Mouse (Mus musculus) adrenal gland, postnatal 14 days (tissue): ENCODE measurements around the gene Timm9. TPM values are rescaled to one million over a fixed set of nuclear protein-coding genes. Genes with fewer than 3 reads are reported as not detected.

ENCODE experiments used
- DNase-seq: peaks from one replicate; pipeline ENCODE4 v3.0.0; 2021; ENCODE audit warnings: mixed read lengths
- long read RNA-seq, 2 experiments: library from polyadenylated mRNA; stranded (forward); transcript quantifications; one replicate each; pipeline ENCODE4 v2.0.0; 2021
- total RNA-seq: library from RNA; stranded (reverse); gene quantifications from 2 replicates; pipeline ENCODE4 v1.2.3, GENCODE M21; 2021

Timm9 gene
- 68.7 and 72.3 TPM in 2 replicates for total RNA-seq
- long read RNA-seq, experiment 1, transcript Timm9-207 (5 exons, 718 nt): major isoform, 20 of 42 reads
- long read RNA-seq, experiment 1, transcript Timm9-201 (4 exons, 794 nt): minor isoform, 12 of 42 reads
- long read RNA-seq, experiment 1, partial matches to known transcripts: 0 of 42 reads
- long read RNA-seq, experiment 1, other reads (novel, unspliced or antisense): 5 of 42 reads
- long read RNA-seq, experiment 2, transcript Timm9-201 (4 exons, 794 nt): minor isoform, 6 of 34 reads
- long read RNA-seq, experiment 2, transcript Timm9-207 (5 exons, 718 nt): major isoform, 18 of 34 reads
- long read RNA-seq, experiment 2, partial matches to known transcripts: 1 of 34 reads
- long read RNA-seq, experiment 2, other reads (novel, unspliced or antisense): 7 of 34 reads

GRCm38 (mm10) chr12:71136130-71136973 is at the start of gene Timm9, which contains the start of gene 2700049A03Rik:
Gene Timm9, minus strand, starts transcription at chr12:71136684.
Gene 2700049A03Rik, plus strand, starts transcription at chr12:71136848.
- DNase-seq: peak; percentile 87

GRCm38 (mm10) chr12:71184396-71184795 is 47.9 kb upstream of the Timm9 start:
- no peak for DNase-seq

- DNase-seq: peak; percentile 48
These were observed 47.3 kb upstream of the Timm9 start for GRCm38 (mm10) chr12:71183736-71184135.

GRCm38 (mm10) chr12:71169911-71170310 is 33.4 kb upstream of the Timm9 start:
- DNase-seq: peak; percentile 63

GRCm38 (mm10) chr12:71164410-71164809 is 27.9 kb upstream of the Timm9 start:
- no peak for DNase-seq

GRCm38 (mm10) chr12:71157974-71158373 is 21.5 kb upstream of the Timm9 start:
- DNase-seq: no peak

- DNase-seq: no peak
These were observed 18.5 kb upstream of the Timm9 start for GRCm38 (mm10) chr12:71154979-71155378.

- DNase-seq: no peak
These were observed 13.7 kb upstream of the Timm9 start for GRCm38 (mm10) chr12:71150167-71150566.

- DNase-seq: peak; percentile 21
These were observed 13.0 kb upstream of the Timm9 start for GRCm38 (mm10) chr12:71149456-71149855.

- DNase-seq: peak; percentile 12
These were observed 12.3 kb upstream of the Timm9 start for GRCm38 (mm10) chr12:71148801-71149200.

GRCm38 (mm10) chr12:71147641-71148040 is 11.2 kb upstream of the Timm9 start:
- peak; percentile 62 for DNase-seq

- DNase-seq: no peak
These were observed 4.7 kb upstream of the Timm9 start for GRCm38 (mm10) chr12:71141189-71141588.

- DNase-seq: no peak
These were observed 2.9 kb upstream of the Timm9 start for GRCm38 (mm10) chr12:71139258-71139828.

GRCm38 (mm10) chr12:71137686-71138085 is 1.2 kb upstream of the Timm9 start:
- DNase-seq: no peak

GRCm38 (mm10) chr12:71136974-71137491 is 549 bp upstream of the Timm9 start:
- peak; percentile 92 for DNase-seq

- DNase-seq: no peak
These were observed 903 bp downstream of the Timm9 start for GRCm38 (mm10) chr12:71135581-71135980.

- DNase-seq: no peak
These were observed 13.2 kb downstream of the Timm9 start for GRCm38 (mm10) chr12:71123286-71123685.

GRCm38 (mm10) chr12:71122731-71123130 is 13.8 kb downstream of the Timm9 start:
- DNase-seq: peak; percentile 20

GRCm38 (mm10) chr12:71116411-71116810 is 20.1 kb downstream of the Timm9 start:
- DNase-seq: peak; percentile 76

- peak; percentile 80 for DNase-seq
These were observed 22.7 kb downstream of the Timm9 start for GRCm38 (mm10) chr12:71113675-71114288.

GRCm38 (mm10) chr12:71113074-71113473 is 23.4 kb downstream of the Timm9 start:
- DNase-seq: no peak

GRCm38 (mm10) chr12:71111331-71111730 is 25.2 kb downstream of the Timm9 start, which contains the start of gene Tomm20l:
Gene Tomm20l, plus strand, starts transcription at chr12:71111428.
- peak; percentile 78 for DNase-seq
